ENCODE assay signal across 24 mouse cellular contexts in genomic region chr5:36889380-36889886, GRCm38 (mm10). TPM values are rescaled to one million over a fixed set of nuclear protein-coding genes. Genes with fewer than 3 reads are reported as not detected.
A peak's percentile ranks its signal among the peaks of the same experiment; 100 is the strongest.
DNase-seq lines count a peak whose midpoint lies in the region; ATAC-seq and TF ChIP-seq lines count a peak whose summit lies in the region.
"Had no signal": no experiment of that assay in that cellular context is flagged by ENCODE, and none has a peak within 500 bp of the region (broad histone marks: within the 10 kb centered on the region; RNA-seq: fewer than 3 reads in every experiment).

No protein-coding gene starts in this region.

- DNase-seq in cerebellum, adult 11-12 months = peak; percentile 56
- peak; percentile 55 to 59 for DNase-seq in cerebellum, postnatal 25 days
- DNase-seq in cerebellum, postnatal 4 days (ENCODE audit: low spot score in 2 of 2) = no peak
- no peak for DNase-seq in layer of hippocampus, adult 2 months (ENCODE audit: low spot score in 2 of 2)
- DNase-seq in layer of hippocampus, adult 9-10 months (ENCODE audit: low spot score) = no peak
- no peak for DNase-seq in gastrocnemius, postnatal 4 days (ENCODE audit: low spot score in 2 of 2)
- DNase-seq: adrenal gland, postnatal 10 days; adrenal gland, postnatal 36 days; forebrain, postnatal 0 days; gastrocnemius, adult 2 months; gastrocnemius, postnatal 14 days; heart, adult 18-20 months; heart, postnatal 10 days; heart, postnatal 36 days; kidney, adult 18-20 months had no signal

- no peak for ATAC-seq in cerebellum, adult (ENCODE audit: insufficient number of reproducible peaks, low FRiP score, low TSS enrichment)
- ATAC-seq: activated CD4-positive, CD25-positive, alpha-beta regulatory T cell, adult 4 months; forebrain, embryonic 14.5 days; forebrain, postnatal 0 days; hindbrain, embryonic 16.5 days; inflammation-experienced regulatory T-cells, adult 6 months; intestine, embryonic 16.5 days had no signal

- H3K27ac ChIP-seq in layer of hippocampus, adult 2 months = peak overlapping the region; percentile 93
- H3K27ac ChIP-seq in olfactory bulb, adult 2 months (ENCODE audit: insufficient read depth, low read depth, low read length) = peak overlapping the region; percentile 49
- H3K27ac ChIP-seq: gastrocnemius, adult 2 months; heart, embryonic 15.5 days had no signal

- peaks cover 73% of the 10 kb centered on the region for H3K4me1 ChIP-seq in olfactory bulb, adult 2 months (ENCODE audit: control insufficient read depth, insufficient read depth, low read length)

- WGBS in olfactory bulb, adult 2 months = 71% methylated on average over 2 of the region's 2 CpGs

- H3K4me3 ChIP-seq in layer of hippocampus, adult 2 months = no peak overlapping the region
- no peak overlapping the region for H3K4me3 ChIP-seq in olfactory bulb, adult 2 months (ENCODE audit: insufficient read depth, low read depth, low read length)
- H3K4me3 ChIP-seq: gastrocnemius, adult 2 months; heart, embryonic 12.5 days; heart, embryonic 15.5 days had no signal

- TF ChIP-seq CTCF in layer of hippocampus, adult 2 months (conservative IDR thresholded peaks at IDR 0.05) = no peak
- TF ChIP-seq CTCF in olfactory bulb, adult 2 months (IDR thresholded peaks at IDR 0.05; ENCODE audit: insufficient read depth, low read depth, low read length) = no peak

- TF ChIP-seq POLR2A in olfactory bulb, adult 2 months (IDR thresholded peaks at IDR 0.05; ENCODE audit: insufficient read depth, low read depth, low read length) = no peak

RNA-seq across cellular contexts. Expression of gene Ppp2r2c, which starts 21.1 kb away (rescaled TPM):
- 100 to 1,000 TPM; 375 to 387 TPM for total RNA-seq in layer of hippocampus, adult 2 months (2021)
- polyA plus RNA-seq in olfactory bulb, adult 2 months (2012; ENCODE audit: insufficient read depth, insufficient read length, low replicate concordance, missing spikeins) = 124 TPM in 1 of 2 replicates, not detected in the other
- total RNA-seq in gastrocnemius, postnatal 4 days (2021) = 1 to 10 TPM; 1.2 to 1.8 TPM
- polyA plus RNA-seq: activated CD4-positive, CD25-positive, alpha-beta regulatory T cell, adult 4 months had no signal

RNA-seq across cellular contexts. Expression of gene Man2b2, which starts 59.0 kb away (rescaled TPM):
- total RNA-seq in layer of hippocampus, adult 2 months (2021) = 10 to 100 TPM; 29.5 to 31.9 TPM
- polyA plus RNA-seq in olfactory bulb, adult 2 months (2012; ENCODE audit: insufficient read depth, insufficient read length, low replicate concordance, missing spikeins) = not detected in 2 replicates
- total RNA-seq in gastrocnemius, postnatal 4 days (2021) = 10 to 100 TPM; 19.6 to 20.8 TPM

Comparison
In these comparisons a context has a peak if more than half of its experiments do, and no peak if none do; other contexts are left out.
1. DNase-seq: peak in cerebellum, adult 11-12 months (single experiment) and cerebellum, postnatal 25 days (2 of 2); none in cerebellum, postnatal 4 days (0 of 2), layer of hippocampus, adult 2 months (0 of 2), layer of hippocampus, adult 9-10 months (single experiment) and gastrocnemius, postnatal 4 days (0 of 2).
2. RNA of gene Ppp2r2c, which starts 21.1 kb away (total RNA-seq): 375 to 387 TPM in layer of hippocampus, adult 2 months; 1.2 to 1.8 TPM in gastrocnemius, postnatal 4 days; every median in the first group is over 100 times any median in the second.